Mouse (Mus musculus) liver, adult 2 months (tissue): Measurements from ENCODE around the gene Tenm3.

ENCODE experiments used
- CTCF ChIP-seq: fragments of 200-500 bp; IDR thresholded peaks from 2 replicates; pipeline ENCODE4 v1.5.1; 2011; ENCODE audit warnings: low read depth, low read length, control low read depth
- POLR2A ChIP-seq: fragments of 200-500 bp; IDR thresholded peaks from 2 replicates; pipeline ENCODE4 v1.6.1; 2011; ENCODE audit warnings: low read length, control low read depth; ENCODE audit not compliant: insufficient read depth; ENCODE audit errors: extremely low read depth

DNA sequence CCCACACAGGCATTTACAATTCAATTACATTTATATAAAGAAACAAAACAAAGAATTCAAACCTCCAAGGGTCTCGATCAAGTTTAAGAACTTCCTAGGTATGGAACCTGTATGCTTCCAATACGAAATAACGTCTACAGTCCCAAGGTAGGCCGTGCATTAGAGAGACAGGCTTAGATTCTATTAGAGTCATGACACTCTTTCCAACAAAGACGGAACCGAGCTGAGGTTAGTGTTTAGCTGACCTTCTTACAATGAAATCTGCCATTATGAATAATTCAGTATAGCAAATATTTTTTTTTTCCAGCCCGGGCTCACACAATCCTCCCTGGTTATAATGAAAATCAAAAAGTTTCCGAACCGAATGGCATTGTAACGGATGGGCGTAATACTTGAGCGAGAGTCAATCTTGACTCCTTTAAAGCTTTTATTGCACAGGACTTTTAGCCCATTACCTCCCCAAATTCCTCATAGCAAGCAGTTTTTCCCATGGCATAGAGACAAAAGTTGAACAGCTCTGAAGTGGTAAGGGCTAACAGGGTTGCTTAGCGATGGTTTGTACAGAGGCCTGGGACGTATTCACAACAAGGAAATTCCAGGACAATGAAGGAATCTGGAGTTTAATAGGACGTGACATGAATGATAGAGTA is 565.6 kb downstream of the Tenm3 start:
- TF ChIP-seq CTCF (no peak), POLR2A (no peak)
